Mouse (Mus musculus) liver, postnatal 0 days (tissue): ENCODE results near the gene Wdr18.

Experiments
- CTCF ChIP-seq: sonication (generic); IDR thresholded peaks from 2 replicates; pipeline ENCODE4 v1.5.1; 2016; ENCODE audit warnings: antibody characterized with exemption, low read depth
- EP300 ChIP-seq: IDR thresholded peaks from 2 replicates; pipeline ENCODE4 v1.6.1; 2016; ENCODE audit warnings: antibody characterized with exemption, low read depth, mild to moderate bottlenecking

DNA sequence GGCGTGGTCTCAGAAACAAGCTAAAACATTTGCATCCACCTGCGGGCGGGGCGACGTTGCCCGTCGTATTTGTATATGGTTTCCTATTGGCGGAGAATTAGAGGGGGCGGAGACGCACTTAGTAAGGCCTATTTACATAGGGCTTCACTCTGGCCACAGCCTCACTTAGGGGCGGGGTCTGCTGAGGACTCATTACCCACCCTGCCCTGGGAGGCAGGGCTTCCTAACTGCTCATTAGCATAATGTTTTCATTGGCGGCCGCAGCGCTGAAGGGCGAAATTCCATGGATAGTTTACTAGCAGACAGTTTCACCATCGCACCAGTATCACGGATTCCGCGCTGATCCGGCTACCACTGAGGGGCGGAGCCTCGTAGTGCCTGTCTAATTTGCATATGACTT is 24.9 kb downstream of the Wdr18 start:
- TF ChIP-seq EP300 (no peak), CTCF (no peak)
